Mouse (Mus musculus) ES-E14 (cell line): ENCODE measurements at regions not wholly inside any gene's neighbourhood (a gene's known extent, or its start where the extent isn't known, plus 50 kb on each side); places are given as distances from the start of the nearest gene placed in this dataset.
"Not testable (repeated sequence)": the region's sequence is repeated elsewhere in the genome, so short reads cannot be mapped to it uniquely, and the experiment has no call there.

Experiments
- HCFC1 ChIP-seq: IDR thresholded peaks from 2 replicates; pipeline ENCODE4 v1.6.1; 2012; ENCODE audit warnings: low read length, inconsistent platforms, borderline replicate concordance; ENCODE audit not compliant: insufficient read depth
- MAFK ChIP-seq: IDR thresholded peaks from 2 replicates; pipeline ENCODE4 v1.6.1; 2014; ENCODE audit warnings: mild to moderate bottlenecking, low read depth, low read length, inconsistent platforms; ENCODE audit not compliant: insufficient read depth
- ZC3H11A ChIP-seq: IDR thresholded peaks from 2 replicates; pipeline ENCODE4 v1.6.1; 2012; ENCODE audit warnings: low read depth, mild to moderate bottlenecking, inconsistent platforms, low read length, borderline replicate concordance
- ZNF384 ChIP-seq: IDR thresholded peaks from 2 replicates; pipeline ENCODE4 v1.6.1; 2012; ENCODE audit warnings: low read depth, low read length, inconsistent platforms

DNA sequence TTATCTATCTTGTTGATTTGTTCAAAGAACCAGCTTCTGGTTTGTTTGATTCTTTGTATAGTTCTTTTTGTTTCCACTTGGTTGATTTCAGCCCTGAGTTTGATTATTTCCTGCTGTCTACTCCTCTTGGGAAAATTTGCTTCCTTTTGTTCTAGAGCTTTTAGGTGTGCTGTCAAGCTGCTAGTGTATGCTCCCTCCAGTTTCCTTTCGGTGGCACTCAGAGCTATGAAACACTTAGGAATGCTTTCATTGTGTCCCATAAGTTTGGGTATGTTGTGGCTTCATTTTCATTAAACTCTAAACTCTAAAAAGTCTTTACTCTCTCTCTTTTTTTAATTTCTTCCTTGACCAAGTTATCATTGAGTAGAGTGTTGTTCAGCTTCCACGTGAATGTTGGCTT, 204.0 kb downstream of the Gm31371 start:
- TF ChIP-seq ZC3H11A, MAFK, HCFC1, ZNF384: not testable (repeated sequence)
